Mouse (Mus musculus): Measurements from ENCODE around the gene Fgfr2. TPM values are rescaled to one million over a fixed set of nuclear protein-coding genes. Genes with fewer than 3 reads are reported as not detected.
A peak's percentile ranks its signal among the peaks of the same experiment; 100 is the strongest.
"Not testable (repeated sequence)": the region's sequence is repeated elsewhere in the genome, so short reads cannot be mapped to it uniquely, and the experiment has no call there.

The Fgfr2 gene
- polyA plus RNA-seq, 1 experiment from 2014 or later, result 18.5 TPM

DNA sequence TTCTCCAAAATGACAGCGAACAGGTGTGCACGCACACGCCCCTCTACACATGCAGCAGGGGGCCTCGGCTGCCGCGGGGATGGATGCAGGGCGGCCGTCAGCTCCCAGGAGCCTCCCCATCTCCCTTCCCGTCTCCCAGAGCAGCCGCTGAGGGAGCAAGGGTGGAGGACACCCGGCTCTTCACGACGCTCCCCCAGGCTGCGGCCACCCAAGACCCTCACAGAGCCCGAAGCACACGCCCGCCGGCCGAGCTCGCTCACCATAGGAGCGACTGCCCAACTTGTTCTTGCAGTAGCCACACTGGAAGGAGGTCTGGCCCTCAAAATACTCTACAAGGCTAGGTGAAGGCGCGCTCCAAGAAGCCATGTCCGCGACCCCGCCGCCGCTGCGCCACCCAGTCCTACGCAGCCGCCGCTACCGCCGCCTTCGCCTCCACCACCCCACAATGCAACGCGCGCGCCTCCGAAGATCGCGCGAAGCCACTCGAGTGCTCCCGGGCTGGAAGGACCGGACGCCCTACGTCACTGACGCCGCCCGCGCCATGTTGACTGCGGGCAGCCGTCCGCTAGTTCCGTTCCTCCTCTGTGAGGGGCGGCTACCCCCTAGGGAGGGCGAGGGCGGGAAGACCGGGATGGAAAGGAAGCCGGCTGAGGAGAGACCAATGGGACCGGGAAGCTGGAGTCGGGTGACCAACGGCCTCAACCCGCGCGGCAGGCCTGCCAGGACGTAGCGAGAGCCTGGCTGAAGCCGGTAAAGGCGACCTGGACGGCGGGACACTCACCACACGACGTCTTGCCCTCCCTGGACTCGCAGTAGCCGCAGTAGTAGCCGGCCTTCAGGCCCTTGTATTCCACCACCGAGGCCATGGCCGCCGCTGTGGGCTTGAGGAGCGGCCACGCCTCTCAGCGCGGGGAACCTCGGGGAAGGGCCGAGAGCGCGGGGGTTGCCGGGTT, 2603.8 kb downstream of the Fgfr2 start:
- ATAC-seq, result peak; percentile 92
- H3K4me1 ChIP-seq, result peaks cover 36% of the 10 kb centered on the region

GRCm38 (mm10) chr7:130518213-130519095, 2604.7 kb downstream of the Fgfr2 start:
- ATAC-seq, result no peak
- peak overlapping the region; percentile 81 for H3K4me2 ChIP-seq
- peak overlapping the region; percentile 90 for H3K27ac ChIP-seq
- H3K36me3 ChIP-seq, result peaks cover 15% of the 10 kb centered on the region
- peaks cover 36% of the 10 kb centered on the region for H3K4me1 ChIP-seq
- H3K9me3 ChIP-seq (replicated peaks), result no peaks in the 10 kb centered on the region; the same call in 1 of the 2 replicates
- H3K4me3 ChIP-seq, result peak overlapping the region; percentile 96
- WGBS (ENCODE audit: insufficient replicate concordance), result 30% methylated on average over 26 of the region's 26 CpGs
- peak overlapping the region; percentile 98 for H3K9ac ChIP-seq
- H3K27me3 ChIP-seq (replicated peaks), result no peaks in the 10 kb centered on the region

More for the DNA sequence above, 2603.8 kb downstream of the Fgfr2 start:
- Histone ChIP-seq H3K4me2 (peak overlapping the region; percentile 81), H3K27ac (peak overlapping the region; percentile 90), H3K9ac (peak overlapping the region; percentile 98), H3K36me3 (peaks cover 9% of the 10 kb centered on the region), H3K27me3 (replicated peaks) (no peaks in the 10 kb centered on the region), H3K4me3 (peak overlapping the region; percentile 96), H3K9me3 (replicated peaks) (no peaks in the 10 kb centered on the region; the same call in 1 of the 2 replicates)
- WGBS (ENCODE audit: insufficient replicate concordance), result under 1% methylated on average over 90 of the region's 90 CpGs

DNA sequence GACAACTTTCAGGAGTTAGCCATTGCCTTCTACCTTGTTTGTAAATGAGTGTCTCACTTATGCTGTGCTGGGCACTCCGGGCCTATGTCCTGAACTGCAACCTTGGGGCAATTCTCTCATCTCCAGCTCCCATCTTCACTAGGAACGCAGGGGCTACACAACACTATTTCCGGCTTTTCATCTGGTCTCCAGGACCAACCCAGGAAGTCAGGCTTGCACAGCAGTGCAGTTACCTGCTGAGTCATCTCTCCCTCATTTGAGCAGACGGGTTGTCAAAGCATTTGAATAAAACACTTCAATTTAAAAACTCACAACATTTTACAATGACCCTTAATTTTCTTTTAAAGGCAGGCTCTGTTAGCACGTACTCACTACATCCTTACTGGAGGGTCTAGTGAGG, 2612.9 kb downstream of the Fgfr2 start:
- Histone ChIP-seq H3K36me3 (peaks cover 84% of the 10 kb centered on the region), H3K4me2 (no peak overlapping the region), H3K9me3 (replicated peaks) (no peaks in the 10 kb centered on the region), H3K27ac (no peak overlapping the region), H3K27me3 (replicated peaks) (no peaks in the 10 kb centered on the region), H3K4me1 (0 out of 2 replicates have a peak, but pooled peaks cover 6% of the 10 kb centered on the region), H3K9ac (no peak overlapping the region), H3K4me3 (no peak overlapping the region)
- 72% methylated on average over 5 of the region's 5 CpGs for WGBS (ENCODE audit: insufficient replicate concordance)
- ATAC-seq, result no peak

DNA sequence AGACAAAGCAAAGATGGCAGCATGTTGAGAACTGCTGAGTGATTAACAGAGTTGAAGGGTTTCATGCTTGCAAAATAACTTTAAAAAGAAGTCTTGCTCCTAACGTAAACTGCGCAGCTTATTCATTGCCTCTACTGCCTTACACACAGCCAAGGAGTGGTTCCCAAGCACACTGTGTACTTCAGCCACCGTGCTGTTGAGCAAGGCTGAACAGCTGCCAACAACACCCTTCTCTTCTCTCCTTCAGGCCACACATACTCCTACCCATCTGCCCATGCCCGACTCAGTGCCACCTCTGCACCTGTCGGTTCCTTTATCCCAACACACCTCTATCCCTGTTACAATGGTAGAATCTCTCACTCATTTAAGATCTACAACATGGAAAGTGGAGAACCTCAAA, 2620.1 kb downstream of the Fgfr2 start:
- Histone ChIP-seq H3K27me3 (replicated peaks) (no peaks in the 10 kb centered on the region), H3K9me3 (replicated peaks) (no peaks in the 10 kb centered on the region), H3K9ac (no peak overlapping the region), H3K27ac (no peak overlapping the region), H3K4me1 (no peaks in the 10 kb centered on the region), H3K4me3 (no peak overlapping the region), H3K4me2 (no peak overlapping the region), H3K36me3 (peaks cover 68% of the 10 kb centered on the region)
- WGBS (ENCODE audit: insufficient replicate concordance), result 87% methylated on average over 5 of the region's 5 CpGs
- no peak for ATAC-seq

DNA sequence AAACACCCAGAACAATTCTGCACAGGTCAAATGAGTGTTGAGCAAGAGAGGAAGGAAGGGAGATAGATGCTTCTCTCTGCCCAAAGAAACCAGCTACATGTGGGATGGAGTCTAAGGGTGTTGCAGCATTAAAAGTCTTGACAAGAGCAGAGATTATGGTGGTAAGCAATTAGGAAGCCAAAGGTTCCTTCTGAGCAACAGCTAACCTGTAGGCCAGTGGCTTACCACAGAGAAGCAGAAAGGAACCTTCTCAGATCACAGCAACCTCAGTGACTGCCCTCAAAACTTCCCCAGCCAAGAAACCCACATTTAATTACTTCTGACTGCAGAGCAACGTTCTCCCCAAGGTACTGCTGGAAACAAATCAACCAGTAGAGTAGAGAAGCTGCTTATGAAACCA, 2621.7 kb downstream of the Fgfr2 start:
- Histone ChIP-seq H3K27me3 (replicated peaks) (no peaks in the 10 kb centered on the region), H3K36me3 (peaks cover 56% of the 10 kb centered on the region), H3K27ac (no peak overlapping the region), H3K9ac (no peak overlapping the region), H3K4me1 (no peaks in the 10 kb centered on the region), H3K4me2 (no peak overlapping the region), H3K4me3 (no peak overlapping the region), H3K9me3 (replicated peaks) (no peaks in the 10 kb centered on the region)
- ATAC-seq, result no peak
- 61% methylated on average over 1 of the region's 1 CpGs for WGBS (ENCODE audit: insufficient replicate concordance)

DNA sequence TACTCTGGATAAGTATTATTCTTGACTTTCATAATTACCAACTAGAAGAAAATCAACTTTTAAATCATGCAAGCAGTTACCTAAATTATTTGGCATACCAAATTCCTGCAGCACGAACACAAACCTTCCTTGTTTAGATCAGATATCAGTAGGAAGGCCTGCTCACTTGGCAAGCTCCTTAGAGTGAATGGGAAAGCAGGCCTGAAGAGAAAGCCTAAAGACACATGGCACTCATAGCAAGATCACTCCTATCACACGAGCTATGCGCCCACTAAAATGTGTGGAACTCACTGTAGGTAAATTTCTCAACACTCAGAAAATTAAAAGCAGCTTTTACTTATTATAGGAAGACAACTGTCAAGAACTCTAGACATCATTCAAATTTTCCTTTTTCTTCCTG, 2629.8 kb downstream of the Fgfr2 start:
- Histone ChIP-seq H3K9me3 (replicated peaks) (no peaks in the 10 kb centered on the region), H3K4me1 (no peaks in the 10 kb centered on the region), H3K36me3 (peaks cover 18% of the 10 kb centered on the region), H3K4me2 (no peak overlapping the region), H3K9ac (no peak overlapping the region), H3K4me3 (no peak overlapping the region), H3K27me3 (replicated peaks) (no peaks in the 10 kb centered on the region), H3K27ac (no peak overlapping the region)
- 74% methylated on average over 3 of the region's 3 CpGs for WGBS (ENCODE audit: insufficient replicate concordance)
- ATAC-seq, result no peak

- Histone ChIP-seq H3K4me1 (no peaks in the 10 kb centered on the region), H3K9ac (no peak overlapping the region), H3K4me3 (no peak overlapping the region), H3K4me2 (no peak overlapping the region), H3K27ac (no peak overlapping the region), H3K36me3 (peaks cover 27% of the 10 kb centered on the region), H3K9me3 (replicated peaks) (no peaks in the 10 kb centered on the region), H3K27me3 (replicated peaks) (no peaks in the 10 kb centered on the region)
- no peak for ATAC-seq
Observed at GRCm38 (mm10) chr7:130492026-130492425, 2631.1 kb downstream of the Fgfr2 start.

GRCm38 (mm10) chr7:130479003-130479402, 2644.1 kb downstream of the Fgfr2 start:
- not testable (repeated sequence) for H3K9ac ChIP-seq; H3K4me3 ChIP-seq; H3K27ac ChIP-seq; H3K9me3 ChIP-seq (replicated peaks); H3K4me2 ChIP-seq; ATAC-seq; H3K27me3 ChIP-seq (replicated peaks); H3K4me1 ChIP-seq
- 69% methylated on average over 3 of the region's 3 CpGs for WGBS (ENCODE audit: insufficient replicate concordance)
- peaks cover 45% of the 10 kb centered on the region for H3K36me3 ChIP-seq

- Histone ChIP-seq H3K36me3 (peaks cover 38% of the 10 kb centered on the region), H3K9ac (no peak overlapping the region), H3K4me1 (no peaks in the 10 kb centered on the region), H3K4me3 (no peak overlapping the region), H3K27ac (no peak overlapping the region), H3K9me3 (replicated peaks) (no peaks in the 10 kb centered on the region), H3K4me2 (no peak overlapping the region), H3K27me3 (replicated peaks) (no peaks in the 10 kb centered on the region)
- 0 out of 2 replicates have a peak, but pooled peaks have one; percentile 42 for ATAC-seq
- 65% methylated on average over 2 of the region's 2 CpGs for WGBS (ENCODE audit: insufficient replicate concordance)
Observed at GRCm38 (mm10) chr7:130475970-130476369, 2647.2 kb downstream of the Fgfr2 start.

GRCm38 (mm10) chr7:130473881-130474280, 2649.3 kb downstream of the Fgfr2 start:
- Histone ChIP-seq H3K36me3 (peaks cover 20% of the 10 kb centered on the region), H3K4me1 (no peaks in the 10 kb centered on the region), H3K9me3 (replicated peaks) (no peaks in the 10 kb centered on the region), H3K27ac (no peak overlapping the region), H3K9ac (no peak overlapping the region), H3K4me3 (no peak overlapping the region), H3K27me3 (replicated peaks) (no peaks in the 10 kb centered on the region), H3K4me2 (no peak overlapping the region)
- WGBS (ENCODE audit: insufficient replicate concordance), result 59% methylated on average over 3 of the region's 3 CpGs
- ATAC-seq, result no peak

DNA sequence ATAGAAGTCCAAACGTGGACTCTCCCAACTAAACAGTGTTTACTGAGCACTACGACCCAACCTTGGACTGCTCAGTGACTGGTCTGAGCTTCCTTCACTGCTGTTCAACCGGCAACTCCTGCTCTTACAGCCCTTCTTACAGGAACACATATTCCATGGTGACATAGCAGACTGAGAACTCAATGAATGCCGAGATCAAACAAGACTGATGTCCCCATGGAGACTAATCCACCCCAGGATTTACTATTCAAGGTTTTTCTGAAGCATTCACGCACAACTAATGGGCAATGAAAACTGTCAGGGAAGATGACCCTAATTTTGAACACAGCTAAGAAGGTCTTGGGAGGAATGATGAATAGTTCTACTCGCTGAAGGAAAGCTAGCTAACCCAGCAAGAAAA, 2650.5 kb downstream of the Fgfr2 start:
- H3K9ac ChIP-seq, result no peak overlapping the region
- no peak overlapping the region for H3K27ac ChIP-seq
- 81% methylated on average over 6 of the region's 6 CpGs for WGBS (ENCODE audit: insufficient replicate concordance)
- no peak overlapping the region for H3K4me2 ChIP-seq
- H3K27me3 ChIP-seq (replicated peaks), result no peaks in the 10 kb centered on the region
- H3K9me3 ChIP-seq (replicated peaks), result no peaks in the 10 kb centered on the region
- ATAC-seq, result no peak
- H3K4me1 ChIP-seq, result no peaks in the 10 kb centered on the region
- H3K36me3 ChIP-seq, result peaks cover 17% of the 10 kb centered on the region; the same call in 1 of the 2 replicates
- H3K4me3 ChIP-seq, result no peak overlapping the region

GRCm38 (mm10) chr7:130471045-130471444, 2652.1 kb downstream of the Fgfr2 start:
- ATAC-seq, result no peak
- no peak overlapping the region for H3K27ac ChIP-seq
- H3K4me1 ChIP-seq, result no peaks in the 10 kb centered on the region
- 72% methylated on average over 6 of the region's 6 CpGs for WGBS (ENCODE audit: insufficient replicate concordance)
- no peaks in the 10 kb centered on the region for H3K27me3 ChIP-seq (replicated peaks)
- no peak overlapping the region for H3K4me2 ChIP-seq
- peaks cover 15% of the 10 kb centered on the region; the same call in 1 of the 2 replicates for H3K36me3 ChIP-seq
- H3K9ac ChIP-seq, result no peak overlapping the region
- H3K9me3 ChIP-seq (replicated peaks), result no peaks in the 10 kb centered on the region
- H3K4me3 ChIP-seq, result no peak overlapping the region

Measured in liver, embryonic 12.5 days (tissue).